Mouse (Mus musculus): ENCODE measurements around the gene Gm43552.
"Not testable (repeated sequence)": the region's sequence is repeated elsewhere in the genome, so short reads cannot be mapped to it uniquely, and the experiment has no call there.

The Gm43552 gene

GRCm38 (mm10) chr5:65492716-65493531 is at the start of gene Gm43552:
Gene Gm43552, minus strand, starts transcription at chr5:65492833.
- DNase-seq (ENCODE audit: extremely low spot score, low read depth, low spot score), result peak; percentile 50

DNA sequence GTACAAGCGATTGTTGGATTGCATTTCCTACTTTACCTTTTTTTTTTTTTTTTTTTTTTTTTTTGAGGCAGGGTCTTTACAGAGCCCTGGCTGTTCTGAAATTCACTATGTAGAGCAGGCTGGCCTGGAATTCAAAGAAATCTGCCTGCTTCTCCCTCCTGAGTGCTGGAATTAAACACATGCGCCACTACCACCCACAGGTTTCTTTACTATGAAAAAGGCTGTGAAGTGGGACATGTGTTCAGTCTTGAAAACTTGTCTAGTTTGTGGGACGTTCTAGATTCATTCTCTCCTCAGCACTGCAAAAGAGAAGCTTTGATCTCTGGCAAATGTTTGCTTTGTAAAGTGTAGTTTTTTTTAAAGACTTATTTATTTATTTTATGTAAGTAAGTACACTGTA is 49.3 kb upstream of the Gm43552 start:
- no peak for DNase-seq (ENCODE audit: extremely low spot score, low read depth, low spot score)

DNA sequence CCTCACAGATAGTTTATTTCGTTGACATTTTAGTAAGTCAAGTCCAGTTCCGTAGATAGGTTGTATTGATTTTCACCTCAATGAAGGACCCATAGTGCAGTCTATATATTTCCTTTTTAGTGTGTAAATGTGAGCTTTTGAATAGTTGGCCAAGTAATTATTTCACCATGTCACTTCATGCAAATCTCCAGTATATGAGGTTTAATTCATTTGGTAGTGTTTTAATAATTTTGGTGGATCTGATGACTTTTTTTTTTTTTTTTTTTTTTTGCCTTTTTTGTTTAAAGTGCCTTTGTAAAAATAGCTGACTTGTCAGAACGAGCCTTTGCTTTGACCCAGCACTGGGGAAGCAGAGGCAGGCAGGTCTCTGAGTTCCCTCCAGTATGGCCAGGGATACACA is 47.2 kb upstream of the Gm43552 start:
- DNase-seq (ENCODE audit: extremely low spot score, low read depth, low spot score), result no peak

- no peak for DNase-seq (ENCODE audit: extremely low spot score, low read depth, low spot score)
Observed at GRCm38 (mm10) chr5:65538829-65539228, 46.2 kb upstream of the Gm43552 start.

- DNase-seq (ENCODE audit: extremely low spot score, low read depth, low spot score), result peak; percentile 24
Observed at GRCm38 (mm10) chr5:65538121-65538520, 45.5 kb upstream of the Gm43552 start.

DNA sequence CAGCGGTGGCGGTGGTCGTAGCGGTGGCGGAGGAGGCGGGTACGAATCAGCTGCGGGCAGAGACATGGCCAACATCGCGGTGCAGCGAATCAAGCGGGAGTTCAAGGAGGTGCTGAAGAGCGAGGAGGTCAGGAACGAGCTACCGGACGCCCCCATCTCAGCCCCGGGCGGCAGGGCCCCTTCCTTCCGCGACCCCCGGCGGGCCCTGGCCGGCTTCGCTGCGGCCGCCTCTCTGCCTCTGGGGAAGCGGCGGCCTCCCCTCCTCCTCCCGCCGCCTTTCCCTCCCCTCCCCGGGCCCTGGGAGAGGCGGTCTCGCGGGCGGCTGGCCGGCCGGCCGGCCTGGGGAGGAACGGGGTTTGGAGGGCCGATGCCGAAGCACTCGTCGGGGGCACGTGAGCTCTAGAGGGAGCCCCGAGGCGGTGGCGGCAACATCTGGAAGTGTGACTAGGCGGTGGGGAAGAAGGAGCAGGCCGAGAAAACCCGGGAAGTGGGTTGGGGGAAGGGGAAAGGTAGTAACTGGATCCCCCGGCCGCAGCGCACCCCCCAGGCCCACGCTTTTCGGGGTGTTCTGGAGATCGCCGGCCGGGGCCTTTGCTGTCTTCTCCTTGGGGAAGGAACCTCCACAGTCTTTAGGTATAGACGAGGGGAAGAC is 44.9 kb upstream of the Gm43552 start:
- no peak for DNase-seq (ENCODE audit: extremely low spot score, low read depth, low spot score)

DNA sequence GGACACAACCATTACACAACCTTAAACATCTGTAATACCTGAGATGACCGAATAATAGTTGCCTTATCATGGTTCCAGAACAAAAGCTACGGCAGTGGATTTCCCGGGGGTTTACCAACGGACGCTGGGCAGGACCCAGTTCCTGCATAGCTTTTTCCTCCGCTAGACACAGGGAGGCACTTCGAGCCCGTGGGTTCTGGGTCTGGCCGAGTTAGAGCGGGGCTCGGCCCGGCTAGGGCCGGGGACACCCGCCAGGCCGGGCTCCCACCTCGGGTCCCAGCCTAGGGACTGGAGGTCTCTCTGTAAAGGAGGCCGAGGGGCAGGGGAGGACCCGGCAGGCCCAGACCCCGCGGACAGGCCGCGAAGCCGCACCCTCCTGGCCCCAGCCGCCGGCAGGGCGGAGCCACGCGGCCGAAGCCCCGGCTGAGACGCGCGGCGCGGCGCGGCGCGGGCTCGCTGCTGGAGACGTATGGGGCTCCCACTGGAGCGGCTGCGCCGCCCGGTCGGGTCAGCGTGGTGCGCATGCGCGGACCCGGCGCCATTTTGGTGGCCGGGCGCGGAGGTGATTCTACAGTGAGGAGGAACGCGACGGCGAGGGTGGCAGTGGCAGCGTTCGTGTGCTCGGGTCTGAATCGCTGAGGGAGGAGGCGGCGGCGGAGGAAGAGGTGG is 44.3 kb upstream of the Gm43552 start, which contains the start of the genes Smim14 and Ube2k:
Gene Smim14 (minus strand): TSS at position 434 of the 669 bp plus-strand sequence.
Gene Ube2k (plus strand): TSS at position 483 of the 669 bp plus-strand sequence.
- peak; percentile 66 for DNase-seq (ENCODE audit: extremely low spot score, low read depth, low spot score)

GRCm38 (mm10) chr5:65536068-65536465 is 43.4 kb upstream of the Gm43552 start:
- DNase-seq (ENCODE audit: extremely low spot score, low read depth, low spot score), result not testable (repeated sequence)

- no peak for DNase-seq (ENCODE audit: extremely low spot score, low read depth, low spot score)
Observed at GRCm38 (mm10) chr5:65535457-65536067, 42.9 kb upstream of the Gm43552 start.

DNA sequence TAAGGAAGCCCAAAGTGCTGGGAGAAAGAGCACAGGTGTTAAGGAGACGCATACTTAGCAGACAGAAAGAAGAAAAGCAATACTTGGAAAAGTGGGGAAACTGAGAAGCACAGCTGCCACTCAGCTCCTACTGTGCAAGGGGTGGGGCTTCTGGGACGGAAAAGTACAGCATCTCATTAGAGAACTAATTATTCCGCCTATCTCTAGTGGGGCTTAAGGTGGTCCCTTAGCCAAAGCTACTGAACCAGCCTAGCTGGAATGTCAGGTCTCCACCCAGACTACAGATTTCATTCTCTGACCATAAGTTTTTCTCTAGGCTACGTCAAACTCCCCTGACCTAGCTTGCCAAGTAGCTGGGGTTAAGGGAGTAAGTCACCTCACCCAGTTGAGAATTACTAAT is 41.9 kb upstream of the Gm43552 start:
- DNase-seq (ENCODE audit: extremely low spot score, low read depth, low spot score), result no peak

- no peak for DNase-seq (ENCODE audit: extremely low spot score, low read depth, low spot score)
Observed at GRCm38 (mm10) chr5:65531283-65531682, 38.6 kb upstream of the Gm43552 start.

DNA sequence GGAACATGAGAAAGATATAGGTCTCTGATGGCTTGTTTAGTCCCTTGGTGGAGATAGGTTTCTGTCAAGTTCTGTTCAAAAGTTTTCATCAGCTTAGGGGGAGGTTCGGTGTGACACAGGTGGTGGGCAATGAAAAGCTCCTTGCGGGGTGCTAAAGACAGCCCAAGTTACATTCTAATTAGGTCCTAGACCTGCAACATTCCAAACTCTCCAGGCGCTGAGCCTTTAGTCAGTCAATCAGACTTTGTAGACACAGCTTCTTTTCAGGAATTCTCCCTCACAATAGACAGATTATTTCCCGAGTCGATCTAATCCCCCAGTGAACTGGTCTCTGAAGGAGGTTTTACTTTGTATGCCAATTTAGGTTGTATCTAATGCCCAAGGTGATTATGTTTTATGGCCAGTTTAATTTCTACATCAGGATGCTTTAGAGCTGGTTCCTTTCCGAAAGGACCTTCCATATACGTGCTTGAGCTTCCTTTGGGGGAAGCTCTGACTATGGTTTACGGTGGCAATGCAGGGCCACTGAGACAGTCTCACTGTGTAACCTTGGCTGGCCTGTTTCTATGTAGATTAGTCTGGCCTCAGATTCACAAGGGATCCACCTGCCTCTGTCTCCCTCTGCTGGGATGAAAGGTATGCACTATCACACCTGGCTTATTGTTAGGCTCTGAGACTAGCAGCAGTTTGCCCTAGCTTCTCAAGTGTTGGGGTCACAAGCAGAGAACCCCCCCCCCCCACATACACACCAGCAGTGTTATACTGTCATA is 33.2 kb upstream of the Gm43552 start:
- no peak for DNase-seq (ENCODE audit: extremely low spot score, low read depth, low spot score)

DNA sequence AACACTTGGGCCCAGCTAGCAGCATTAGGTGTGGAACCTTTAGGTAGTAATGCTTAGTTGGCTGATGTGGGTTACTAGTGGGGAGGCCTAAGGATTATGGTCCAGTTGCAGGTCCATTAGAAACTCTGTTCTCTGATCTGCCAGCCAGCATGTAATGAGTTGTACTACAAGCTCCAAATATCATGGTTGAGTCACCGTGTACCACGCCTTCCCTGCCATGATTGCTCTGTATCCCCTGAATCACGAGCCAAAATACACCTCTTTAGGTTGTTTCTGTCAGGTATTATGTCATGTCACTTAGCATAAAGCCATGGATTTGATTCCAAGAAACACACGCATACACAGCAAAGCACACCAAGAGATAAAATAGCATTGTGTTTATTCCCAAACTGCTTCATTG is 32.2 kb upstream of the Gm43552 start:
- DNase-seq (ENCODE audit: extremely low spot score, low read depth, low spot score), result no peak

DNA sequence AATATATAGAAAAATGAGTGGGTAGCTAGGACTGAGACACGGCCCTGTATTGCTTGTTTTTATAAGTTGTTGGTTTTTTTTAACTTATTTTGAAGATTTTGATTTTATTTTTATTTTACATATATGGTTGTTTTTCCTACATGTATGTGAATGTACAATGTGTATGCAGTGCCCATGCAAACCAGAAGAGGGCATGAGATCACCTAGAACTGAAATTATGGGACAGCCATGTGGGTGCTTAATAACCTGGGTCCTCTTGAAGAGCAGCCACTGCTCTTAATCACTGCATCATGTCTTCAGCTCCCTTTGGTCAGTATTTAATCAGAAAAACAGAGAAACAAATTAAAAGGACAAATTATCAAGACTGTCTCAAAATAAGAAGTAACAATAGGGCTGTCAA is 29.2 kb upstream of the Gm43552 start:
- no peak for DNase-seq (ENCODE audit: extremely low spot score, low read depth, low spot score)

DNA sequence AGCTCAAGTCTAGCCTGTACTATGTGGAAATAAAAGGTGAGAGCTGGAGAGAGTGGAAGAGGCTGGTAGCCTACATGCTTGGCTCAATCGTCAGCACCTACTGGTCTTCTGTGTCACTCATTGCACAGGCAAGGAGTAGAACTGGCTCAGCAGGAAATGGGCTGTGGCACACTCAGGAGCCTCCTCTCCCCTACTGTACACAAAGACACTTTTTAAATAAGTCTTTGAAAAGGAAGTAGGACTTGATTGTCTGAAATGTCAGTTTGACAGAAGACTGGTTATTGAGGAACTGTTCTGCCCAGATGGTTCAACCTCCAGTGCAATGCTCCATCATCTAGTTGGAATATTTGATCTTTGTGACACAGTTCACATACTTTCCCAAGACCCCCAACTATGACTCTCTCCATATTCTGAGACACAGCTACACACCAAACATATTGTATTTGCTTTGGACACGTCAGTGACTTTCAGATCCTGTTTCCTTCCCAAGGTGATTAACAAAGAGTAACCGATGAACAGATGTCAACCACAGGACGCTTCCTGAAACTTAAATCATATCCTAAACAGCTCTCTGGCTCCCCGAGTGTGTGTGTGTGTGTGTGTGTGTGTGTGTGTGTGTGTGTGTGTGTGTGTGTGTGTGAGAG is 22.1 kb upstream of the Gm43552 start:
- no peak for DNase-seq (ENCODE audit: extremely low spot score, low read depth, low spot score)

GRCm38 (mm10) chr5:65513506-65513905 is 20.9 kb upstream of the Gm43552 start:
- no peak for DNase-seq (ENCODE audit: extremely low spot score, low read depth, low spot score)

DNA sequence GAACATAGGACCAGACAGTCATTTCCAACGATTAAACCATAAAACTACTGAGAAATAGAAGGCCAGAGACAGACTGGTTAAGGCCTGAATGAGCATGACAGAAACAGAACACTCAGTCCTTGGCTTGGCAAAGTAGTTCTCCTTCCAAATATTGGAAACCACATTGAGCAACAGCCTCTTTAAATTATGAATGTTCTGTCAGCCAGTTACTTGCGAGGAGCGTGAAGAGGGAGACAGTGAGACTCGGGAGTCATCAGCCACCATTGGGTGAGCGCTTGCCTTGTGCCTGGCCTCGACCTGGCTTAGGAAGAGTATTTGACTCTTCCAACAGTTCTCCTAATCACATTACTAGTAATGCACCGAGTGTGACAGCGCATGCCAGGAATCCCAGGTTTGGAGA is 15.8 kb upstream of the Gm43552 start:
- no peak for DNase-seq (ENCODE audit: extremely low spot score, low read depth, low spot score)

DNA sequence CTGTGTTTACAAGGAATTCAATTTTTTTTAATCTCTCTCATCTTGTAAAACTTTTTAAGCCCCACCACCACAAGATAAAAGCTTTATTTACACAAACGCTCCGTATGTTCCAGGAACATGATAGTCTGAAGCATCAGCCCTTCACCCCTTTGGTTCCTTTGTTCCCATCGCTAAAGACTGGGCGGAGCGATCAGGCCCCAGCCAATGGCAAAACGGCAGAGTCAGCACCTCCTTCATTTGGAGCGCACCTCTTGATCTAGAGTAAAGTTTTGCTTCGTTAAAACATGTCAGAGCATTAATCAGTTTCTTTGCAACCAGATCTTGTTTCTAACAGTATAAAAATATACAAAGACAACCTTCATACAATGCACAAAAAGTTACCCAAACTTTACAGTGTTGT is 13.2 kb upstream of the Gm43552 start:
- no peak for DNase-seq (ENCODE audit: extremely low spot score, low read depth, low spot score)

- no peak for DNase-seq (ENCODE audit: extremely low spot score, low read depth, low spot score)
Observed at GRCm38 (mm10) chr5:65501407-65501806, 8.8 kb upstream of the Gm43552 start.

- DNase-seq (ENCODE audit: extremely low spot score, low read depth, low spot score), result no peak
Observed at GRCm38 (mm10) chr5:65500231-65500630, 7.6 kb upstream of the Gm43552 start.

Measured in hindlimb bud, embryonic 11.5 days (tissue).